Mouse (Mus musculus) thymus, adult 2 months (tissue): Measurements from ENCODE around the gene Tmem209.

Source experiments
- CTCF ChIP-seq: fragments of 200-500 bp; IDR thresholded peaks from 2 replicates; pipeline ENCODE4 v1.5.1; 2012; ENCODE audit warnings: mild to moderate bottlenecking, control low read depth, low read length, moderate library complexity, borderline replicate concordance; ENCODE audit not compliant: control insufficient read depth, poor library complexity, insufficient read depth; ENCODE audit errors: extremely low read depth
- POLR2A ChIP-seq: fragments of 200-500 bp; IDR thresholded peaks from 2 replicates; pipeline ENCODE4 v1.6.1; 2012; ENCODE audit warnings: mild to moderate bottlenecking, low read length, control low read depth, moderate library complexity; ENCODE audit not compliant: control insufficient read depth, poor library complexity, insufficient read depth; ENCODE audit errors: extremely low read depth

GRCm38 (mm10) chr6:30552628-30553027, 43.0 kb upstream of the Tmem209 start:
- TF ChIP-seq CTCF (no peak), POLR2A (no peak)
